Mouse (Mus musculus): ENCODE data around the gene Olfr354. TPM values are rescaled to one million over a fixed set of nuclear protein-coding genes. Genes with fewer than 3 reads are reported as not detected.

Olfr354 gene
- not detected for total RNA-seq (2021)

DNA sequence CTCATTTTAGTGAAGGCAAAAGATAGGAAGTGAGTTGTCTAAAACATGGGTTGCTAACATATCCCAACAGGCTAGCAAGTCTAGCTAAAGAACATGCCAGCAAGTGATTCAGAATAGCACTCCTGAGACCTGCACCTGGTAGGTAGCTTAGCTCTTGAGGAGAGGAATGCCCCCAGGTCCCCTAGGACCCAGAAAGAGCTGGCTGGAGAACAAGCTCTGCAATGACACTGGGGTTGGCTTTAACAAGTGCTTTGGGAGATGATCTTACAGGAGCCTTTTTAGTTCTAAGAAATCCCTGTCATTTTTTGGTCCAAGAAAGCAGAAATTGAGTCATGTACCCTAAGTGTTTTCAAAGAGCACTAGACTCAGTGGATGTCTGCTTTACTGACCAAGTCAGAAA is at the start of gene Olfr354:
Gene Olfr354 (plus strand): TSS at position 301 of the 400 bp plus-strand sequence.
- intact Hi-C loops (cut with DNase I): no loop called here

DNA sequence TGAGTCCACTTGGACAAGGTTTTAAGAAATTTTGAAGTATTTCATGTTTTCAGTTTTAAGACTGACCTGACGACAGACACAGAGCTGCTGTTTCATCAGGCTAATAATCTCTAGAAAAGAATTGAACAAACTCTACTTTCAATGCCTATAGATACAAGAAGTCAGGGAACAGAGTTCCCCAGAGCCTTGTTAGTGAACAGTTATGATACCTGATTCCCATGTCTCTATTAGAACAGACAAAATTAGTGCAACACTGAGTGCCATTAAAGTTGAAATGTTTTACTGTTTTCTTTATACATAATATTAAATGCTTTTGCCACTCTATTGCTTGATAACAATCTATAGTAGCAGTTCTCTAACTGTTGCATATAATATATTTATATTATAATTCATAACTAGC is 42.9 kb upstream of the Olfr354 start, which contains the start of gene Olfr351:
Gene Olfr351 (minus strand): TSS at position 101 of the 400 bp plus-strand sequence.
- DNase-seq (ENCODE audit: low spot score in 2 of 2): no peak
- intact Hi-C loops (cut with DNase I): no loop called here

More for the DNA sequence above, at the start of gene Olfr354:
- no peak for DNase-seq (ENCODE audit: low spot score in 2 of 2)

DNA sequence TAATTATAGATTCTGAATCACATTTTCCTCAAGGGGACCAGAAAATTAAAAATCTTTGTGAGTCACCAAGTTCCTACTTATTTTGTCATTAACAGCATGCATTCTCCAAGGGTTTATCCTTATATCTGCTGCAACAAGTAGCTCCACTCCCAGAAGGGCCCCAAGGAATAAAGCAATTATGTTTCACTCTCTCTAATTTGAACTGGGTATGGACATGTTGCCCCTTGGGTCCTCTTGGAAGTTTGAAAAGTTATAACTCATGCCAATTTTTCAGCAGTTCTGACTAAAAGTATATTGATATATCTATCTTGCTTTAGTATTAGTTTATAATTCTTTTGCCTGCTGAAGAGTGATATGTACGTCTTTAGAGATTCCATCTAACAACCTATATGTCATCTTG is 37.3 kb upstream of the Olfr354 start, which contains the start of gene Olfr352:
Gene Olfr352 (plus strand): TSS at position 301 of the 400 bp plus-strand sequence.
- intact Hi-C loops (cut with DNase I): no loop called here

DNA sequence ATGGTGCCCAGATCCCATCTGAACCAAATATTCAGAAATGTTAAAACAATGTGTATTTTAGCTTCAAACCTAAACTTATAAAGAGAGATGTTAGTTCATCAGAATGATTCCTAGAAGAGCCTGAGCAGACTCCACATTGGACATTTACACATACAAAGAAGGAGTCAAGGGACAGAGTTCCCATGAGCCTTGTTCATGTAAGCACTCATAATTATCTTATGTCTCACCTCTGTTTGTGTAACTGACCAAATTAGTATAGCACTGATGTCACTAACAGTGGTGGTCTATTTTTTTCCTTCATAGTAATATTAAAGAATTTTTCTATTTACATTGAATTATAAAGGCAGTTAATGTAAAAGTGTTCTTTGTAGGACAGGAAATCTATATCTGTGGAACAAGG is 12.6 kb upstream of the Olfr354 start, which contains the start of gene Olfr353:
Gene Olfr353 (minus strand): TSS at position 101 of the 400 bp plus-strand sequence.
- intact Hi-C loops (cut with DNase I): no loop called here
- no peak for DNase-seq (ENCODE audit: low spot score in 2 of 2)

More for the DNA sequence above, 37.3 kb upstream of the Olfr354 start, which contains the start of gene Olfr352:
- no peak for DNase-seq (ENCODE audit: low spot score in 2 of 2)

DNA sequence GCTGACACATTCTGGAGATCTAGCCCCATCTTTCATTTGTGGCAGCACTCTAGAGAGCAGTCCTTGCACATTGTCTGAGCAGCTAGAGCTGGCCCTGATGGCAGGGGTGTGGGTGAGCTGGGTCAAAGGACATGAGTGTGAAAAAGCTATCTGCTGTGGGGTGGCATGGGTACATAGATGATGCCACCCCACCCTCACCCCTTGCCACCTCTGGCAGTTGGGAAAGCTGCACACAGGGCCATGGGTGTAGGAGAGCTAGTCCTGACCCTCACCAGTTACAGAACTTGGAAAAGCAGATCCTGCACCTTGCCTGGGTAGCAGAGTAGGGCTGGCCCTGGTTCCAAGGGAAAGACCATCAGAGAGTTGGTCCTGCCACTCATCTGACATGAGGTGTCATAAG is 8.4 kb upstream of the Olfr354 start:
- no peak for DNase-seq (ENCODE audit: low spot score in 2 of 2)
- intact Hi-C loops (cut with DNase I): no loop called here

DNA sequence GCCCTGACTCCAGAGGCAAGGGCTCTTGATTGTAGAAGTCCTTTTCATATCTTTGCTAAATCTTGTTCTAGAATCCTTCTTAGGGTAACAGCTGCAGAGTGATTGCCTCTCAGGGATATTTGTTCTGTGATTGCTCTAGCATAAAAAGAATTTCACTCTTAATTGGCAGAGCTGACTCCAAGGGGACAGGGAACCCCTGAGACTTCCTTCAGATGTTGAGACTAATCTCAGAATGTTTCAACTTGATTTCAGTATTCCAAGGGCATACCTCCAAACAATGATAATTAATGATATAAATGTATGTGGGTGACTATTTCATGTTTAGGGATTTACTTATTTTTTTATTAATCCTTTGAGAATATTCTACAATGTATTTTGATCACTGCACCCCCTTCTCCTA is 23.3 kb downstream of the Olfr354 start, which contains the start of gene Olfr355:
Gene Olfr355 (minus strand): TSS at position 101 of the 400 bp plus-strand sequence.
- intact Hi-C loops (cut with DNase I): no loop called here
- no peak for DNase-seq (ENCODE audit: low spot score in 2 of 2)

DNA sequence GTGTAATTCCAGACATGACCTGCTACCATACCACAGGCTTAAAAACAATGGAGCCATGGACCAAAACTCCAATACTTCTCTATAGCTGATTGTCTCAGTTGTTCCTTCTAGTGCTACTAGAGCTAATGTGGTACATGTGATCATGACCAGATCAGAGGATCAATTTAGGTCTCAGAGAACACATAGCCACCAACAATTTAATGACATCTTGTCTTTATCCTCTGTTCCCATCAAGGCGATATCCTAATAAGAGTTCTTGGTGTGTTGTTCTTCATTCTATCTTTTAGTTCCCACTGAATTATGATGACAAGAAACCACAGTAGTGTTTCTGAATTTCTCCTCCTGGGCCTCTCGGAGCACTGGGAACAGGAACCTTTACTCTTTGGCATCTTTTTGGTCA is 31.3 kb downstream of the Olfr354 start, which contains the start of gene Olfr356:
Gene Olfr356 (plus strand): TSS at position 301 of the 400 bp plus-strand sequence.
- intact Hi-C loops (cut with DNase I): no loop called here
- no peak for DNase-seq (ENCODE audit: low spot score in 2 of 2)

Other genes with a start within 250 kb of the Olfr354 start
- not detected for gene Olfr346, start 219.9 kb upstream of the Olfr354 start, total RNA-seq (2021)
- gene Olfr347, start 173.8 kb upstream of the Olfr354 start, total RNA-seq (2021): not detected
- not detected for gene Olfr348, start 121.4 kb upstream of the Olfr354 start, total RNA-seq (2021)
- not detected for gene Olfr50, start 115.1 kb upstream of the Olfr354 start, total RNA-seq (2021)
- gene Olfr3, start 88.6 kb upstream of the Olfr354 start, total RNA-seq (2021): not detected
- gene Olfr350, start 59.4 kb upstream of the Olfr354 start, total RNA-seq (2021): not detected
- gene Olfr351, start 43.0 kb upstream of the Olfr354 start, total RNA-seq (2021): not detected
- not detected for gene Olfr352, start 37.2 kb upstream of the Olfr354 start, total RNA-seq (2021)
- not detected for gene Olfr353, start 12.7 kb upstream of the Olfr354 start, total RNA-seq (2021)
- not detected for gene Olfr355, start 23.2 kb downstream of the Olfr354 start, total RNA-seq (2021)
- gene Olfr356, start 31.4 kb downstream of the Olfr354 start, total RNA-seq (2021): not detected
- not detected for gene Olfr357, start 88.1 kb downstream of the Olfr354 start, total RNA-seq (2021)
- gene Olfr358, start 103.7 kb downstream of the Olfr354 start, total RNA-seq (2021): not detected
- gene Olfr360, start 160.1 kb downstream of the Olfr354 start, total RNA-seq (2021): not detected
- not detected for gene Olfr361, start 183.6 kb downstream of the Olfr354 start, total RNA-seq (2021)
- gene Olfr362, start 212.2 kb downstream of the Olfr354 start, total RNA-seq (2021): not detected
- not detected for gene Olfr364-ps1, start 233.6 kb downstream of the Olfr354 start, total RNA-seq (2021)